Mouse (Mus musculus) megakaryocyte-erythroid progenitor cell, adult 5 weeks (primary cell): Measurements from ENCODE around the gene Syt2. TPM values are rescaled to one million over a fixed set of nuclear protein-coding genes. Genes with fewer than 3 reads are reported as not detected.

Experiments used
- polyA plus RNA-seq: library from polyadenylated mRNA; stranded (reverse); fragments of >175 nt; gene quantifications from 2 replicates; pipeline ENCODE4 v1.2.3, GENCODE M21; 2012

Syt2 gene
- polyA plus RNA-seq, result 0.03 TPM in 1 of 2 replicates, not detected in the other

GRCm38 (mm10) chr1:134646261-134646962 is at the start of gene Syt2:
Gene Syt2, plus strand, starts transcription at chr1:134646677.

Other genes with a start within 250 kb of the Syt2 start
- gene Cyb5r1, start 241.1 kb upstream of the Syt2 start, polyA plus RNA-seq, result 31.6 and 34.3 TPM in 2 replicates
- 80.7 and 85.5 TPM in 2 replicates for gene Adipor1, start 231.3 kb upstream of the Syt2 start, polyA plus RNA-seq
- 2.2 and 2.7 TPM in 2 replicates for gene Klhl12, start 191.1 kb upstream of the Syt2 start, polyA plus RNA-seq
- 6.2 and 7.7 TPM in 2 replicates for gene Rabif, start 152.0 kb upstream of the Syt2 start, polyA plus RNA-seq
- not detected in 2 replicates for gene Mgat4e, start 97.0 kb upstream of the Syt2 start, polyA plus RNA-seq
- 11.6 and 12.5 TPM in 2 replicates for gene Kdm5b, start 86.5 kb upstream of the Syt2 start, polyA plus RNA-seq